Mouse (Mus musculus): Measurements from ENCODE around the gene Gls. TPM values are rescaled to one million over a fixed set of nuclear protein-coding genes. Genes with fewer than 3 reads are reported as not detected.
A peak's percentile ranks its signal among the peaks of the same experiment; 100 is the strongest.

Gene Gls
- polyA plus RNA-seq, 1 experiment from 2014 or later = 21.4 TPM

DNA sequence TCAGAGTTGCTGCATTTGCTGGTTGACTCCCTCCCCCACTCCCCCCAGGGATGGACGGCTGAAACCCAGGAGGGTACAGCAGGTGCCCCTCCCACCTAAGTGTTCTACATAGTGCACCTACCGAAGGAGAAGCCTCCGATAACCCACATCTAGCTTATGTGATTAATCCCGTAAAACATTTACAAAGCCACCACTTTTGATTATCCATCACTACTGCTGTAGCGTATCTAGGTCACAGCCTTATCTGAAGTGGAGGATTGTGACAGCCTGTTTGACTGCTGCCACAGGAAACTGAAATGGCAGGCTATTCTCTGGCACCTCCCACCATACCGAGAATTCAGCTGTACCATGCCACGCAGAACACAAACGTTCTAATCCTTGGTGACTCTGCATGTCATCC is 61.8 kb downstream of the Gls start:
- WGBS = 74% methylated on average over 8 of the region's 8 CpGs
- no peaks in the 10 kb centered on the region for H3K27me3 ChIP-seq
- H3K27ac ChIP-seq = no peak overlapping the region

DNA sequence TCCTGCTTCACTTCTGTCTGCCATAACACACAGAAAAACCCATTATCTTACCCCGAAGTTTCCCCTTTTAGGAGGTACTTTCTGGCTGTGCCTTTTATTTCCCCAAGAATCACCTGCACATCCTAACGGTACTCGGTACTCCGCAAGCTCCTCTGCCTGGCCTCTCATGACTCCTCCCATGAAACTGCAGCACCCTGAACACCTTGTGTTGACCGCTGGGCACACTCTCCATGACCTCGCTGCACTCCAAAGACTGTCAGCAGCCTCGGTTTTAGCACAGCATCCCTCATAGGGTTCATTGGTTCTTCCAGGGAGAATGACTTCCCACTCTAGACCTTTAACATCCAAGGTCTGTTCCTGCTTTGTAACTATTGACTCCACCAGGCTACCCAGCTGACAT is 62.3 kb downstream of the Gls start:
- H3K4me1 ChIP-seq = peaks cover 4% of the 10 kb centered on the region; the same call in 1 of the 2 replicates
- H3K9me3 ChIP-seq = no peaks in the 10 kb centered on the region
- no peak for ATAC-seq (ENCODE audit: insufficient number of reproducible peaks, insufficient read depth, low FRiP score, low TSS enrichment, low read depth)
- no peak overlapping the region for H3K27ac ChIP-seq
- no peak overlapping the region for H3K4me2 ChIP-seq
- H3K27me3 ChIP-seq = no peaks in the 10 kb centered on the region
- no peaks in the 10 kb centered on the region for H3K36me3 ChIP-seq
- no peak overlapping the region for H3K9ac ChIP-seq
- no peak overlapping the region for H3K4me3 ChIP-seq
- 76% methylated on average over 7 of the region's 7 CpGs for WGBS

More for the DNA sequence above, 61.8 kb downstream of the Gls start:
- no peaks in the 10 kb centered on the region for H3K36me3 ChIP-seq
- peaks cover 4% of the 10 kb centered on the region; the same call in 1 of the 2 replicates for H3K4me1 ChIP-seq
- H3K9ac ChIP-seq = no peak overlapping the region
- H3K4me2 ChIP-seq = no peak overlapping the region
- no peaks in the 10 kb centered on the region for H3K9me3 ChIP-seq
- no peak for ATAC-seq (ENCODE audit: insufficient number of reproducible peaks, insufficient read depth, low FRiP score, low TSS enrichment, low read depth)
- H3K4me3 ChIP-seq = no peak overlapping the region

DNA sequence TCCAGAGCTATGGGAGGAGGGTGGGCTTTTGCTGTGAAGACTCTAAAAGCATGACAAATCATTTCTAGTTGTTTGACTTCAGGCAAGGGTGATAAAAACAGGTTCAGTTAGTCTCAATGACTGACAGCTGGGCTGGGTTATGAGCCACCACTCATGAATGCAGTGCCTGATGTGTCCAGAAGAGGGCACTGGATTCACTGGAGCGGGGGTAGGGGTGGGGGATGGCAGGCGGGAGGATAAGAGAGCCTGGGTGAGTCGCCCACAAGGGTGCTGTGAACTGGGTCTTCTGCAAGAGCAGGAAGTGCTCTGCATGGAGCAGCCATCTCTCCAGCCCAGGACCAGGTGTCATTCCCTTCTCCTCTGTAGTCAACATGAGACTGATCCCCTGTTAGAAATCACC is 63.0 kb downstream of the Gls start:
- ATAC-seq (ENCODE audit: insufficient number of reproducible peaks, insufficient read depth, low FRiP score, low TSS enrichment, low read depth) = peak; percentile 56; the same call in 1 of the 2 replicates
- WGBS = 9% methylated on average over 3 of the region's 3 CpGs
- no peak overlapping the region for H3K4me2 ChIP-seq
- H3K27ac ChIP-seq = no peak overlapping the region
- no peak overlapping the region for H3K9ac ChIP-seq
- no peak overlapping the region for H3K4me3 ChIP-seq
- H3K36me3 ChIP-seq = no peaks in the 10 kb centered on the region
- H3K9me3 ChIP-seq = no peaks in the 10 kb centered on the region
- H3K4me1 ChIP-seq = peaks cover 4% of the 10 kb centered on the region; the same call in 1 of the 2 replicates
- no peaks in the 10 kb centered on the region for H3K27me3 ChIP-seq

DNA sequence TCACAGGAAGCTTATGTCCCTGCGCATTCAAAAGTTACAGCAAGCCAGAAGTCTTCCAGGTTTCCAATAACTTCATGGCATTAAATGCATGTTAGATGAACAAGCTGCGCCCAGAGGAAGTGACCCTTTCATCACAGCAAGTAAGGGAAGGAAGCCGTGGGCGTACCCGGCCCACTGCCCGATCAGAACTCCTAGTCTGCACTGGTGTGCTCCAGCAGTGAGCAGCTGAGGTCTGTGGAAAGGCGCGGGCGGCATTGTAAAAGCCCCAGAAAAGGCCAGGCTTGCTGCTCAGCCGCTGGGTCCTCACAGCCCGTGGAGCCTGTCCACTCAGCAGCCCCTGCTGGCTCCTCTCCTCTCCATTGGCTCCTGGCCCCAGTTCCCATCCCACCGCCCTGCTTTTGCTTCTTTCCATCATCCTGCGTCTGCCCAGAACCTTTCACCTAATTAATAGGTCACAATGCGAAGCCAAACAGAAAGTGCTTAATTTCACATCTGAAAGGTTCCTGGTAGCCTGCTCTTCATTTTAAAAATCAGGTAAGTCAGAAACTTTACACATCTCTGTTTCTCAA is 66.3 kb downstream of the Gls start:
- H3K9ac ChIP-seq = no peak overlapping the region
- H3K27me3 ChIP-seq = no peaks in the 10 kb centered on the region
- H3K27ac ChIP-seq = peak overlapping the region; percentile 28; the same call in 1 of the 2 replicates
- no peak for ATAC-seq (ENCODE audit: insufficient number of reproducible peaks, insufficient read depth, low FRiP score, low TSS enrichment, low read depth)
- 73% methylated on average over 14 of the region's 14 CpGs for WGBS
- no peak overlapping the region for H3K4me3 ChIP-seq
- H3K9me3 ChIP-seq = no peaks in the 10 kb centered on the region
- H3K4me1 ChIP-seq = peaks cover 8% of the 10 kb centered on the region; the same call in 1 of the 2 replicates
- H3K4me2 ChIP-seq = no peak overlapping the region
- H3K36me3 ChIP-seq = no peaks in the 10 kb centered on the region

DNA sequence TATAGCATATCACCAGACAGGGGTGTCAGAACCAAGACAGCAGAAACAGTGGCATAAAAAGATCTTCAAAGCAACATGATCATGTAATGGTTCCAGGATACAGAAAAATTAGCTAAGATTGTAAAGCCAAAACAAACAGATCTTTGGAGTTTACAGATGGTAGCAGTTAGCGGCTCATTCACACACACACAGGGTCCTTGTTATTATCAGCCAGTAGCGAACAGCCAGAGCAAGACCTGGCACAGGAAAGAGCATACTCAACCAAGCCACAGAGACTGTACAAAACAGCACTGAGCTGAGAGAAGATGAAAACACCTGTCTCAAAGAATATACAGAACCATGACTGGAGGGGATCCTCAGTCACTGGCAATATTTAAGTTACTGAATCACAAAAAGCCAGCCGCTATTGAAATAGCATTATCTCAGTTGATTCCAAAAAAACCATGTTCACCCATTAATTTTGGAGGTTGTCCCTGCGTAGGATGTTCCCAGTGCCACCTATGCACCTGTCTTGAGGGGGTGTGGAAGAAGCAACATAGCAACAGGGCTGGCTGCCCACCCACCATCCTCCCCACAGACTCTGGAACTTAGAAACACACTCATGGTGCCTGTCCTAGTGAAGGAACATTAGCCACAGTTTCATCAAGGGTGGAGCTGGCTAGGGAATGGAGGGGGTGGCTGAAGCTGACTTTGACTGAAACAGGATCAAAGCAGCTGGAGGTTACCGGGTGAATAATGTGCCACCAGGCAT is 69.2 kb downstream of the Gls start:
- Histone ChIP-seq H3K4me1 (peaks cover 8% of the 10 kb centered on the region; the same call in 1 of the 2 replicates), H3K9me3 (no peaks in the 10 kb centered on the region), H3K4me3 (no peak overlapping the region), H3K4me2 (no peak overlapping the region), H3K9ac (no peak overlapping the region), H3K36me3 (peaks cover 3% of the 10 kb centered on the region; the same call in 1 of the 2 replicates), H3K27me3 (no peaks in the 10 kb centered on the region), H3K27ac (no peak overlapping the region)
- 81% methylated on average over 5 of the region's 5 CpGs for WGBS
- no peak for ATAC-seq (ENCODE audit: insufficient number of reproducible peaks, insufficient read depth, low FRiP score, low TSS enrichment, low read depth)

DNA sequence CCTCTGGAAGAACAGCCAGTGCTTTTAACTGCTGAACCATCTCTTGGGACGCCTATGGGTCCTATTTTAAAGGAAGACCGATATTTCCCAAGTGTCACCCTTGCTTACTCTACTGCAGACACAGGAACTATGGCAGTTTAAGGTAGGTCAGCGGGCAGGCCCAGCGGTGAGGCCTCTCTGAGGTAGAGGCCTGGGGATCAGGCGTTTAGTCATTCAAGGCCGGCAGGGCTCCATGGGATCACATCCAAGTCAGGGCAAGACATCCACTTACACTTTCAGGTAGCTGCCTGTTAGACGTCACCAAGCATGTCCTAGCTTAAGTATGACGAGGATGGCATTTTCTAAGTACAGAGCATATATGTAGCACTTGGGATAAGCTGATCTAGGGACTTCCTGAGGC is 71.9 kb downstream of the Gls start:
- no peak overlapping the region for H3K9ac ChIP-seq
- H3K27ac ChIP-seq = no peak overlapping the region
- WGBS = 83% methylated on average over 8 of the region's 8 CpGs
- H3K9me3 ChIP-seq = no peaks in the 10 kb centered on the region
- peaks cover 17% of the 10 kb centered on the region for H3K36me3 ChIP-seq
- no peak for ATAC-seq (ENCODE audit: insufficient number of reproducible peaks, insufficient read depth, low FRiP score, low TSS enrichment, low read depth)
- no peaks in the 10 kb centered on the region for H3K27me3 ChIP-seq
- no peak overlapping the region for H3K4me2 ChIP-seq
- H3K4me1 ChIP-seq = peaks cover 3% of the 10 kb centered on the region; the same call in 1 of the 2 replicates
- H3K4me3 ChIP-seq = no peak overlapping the region

DNA sequence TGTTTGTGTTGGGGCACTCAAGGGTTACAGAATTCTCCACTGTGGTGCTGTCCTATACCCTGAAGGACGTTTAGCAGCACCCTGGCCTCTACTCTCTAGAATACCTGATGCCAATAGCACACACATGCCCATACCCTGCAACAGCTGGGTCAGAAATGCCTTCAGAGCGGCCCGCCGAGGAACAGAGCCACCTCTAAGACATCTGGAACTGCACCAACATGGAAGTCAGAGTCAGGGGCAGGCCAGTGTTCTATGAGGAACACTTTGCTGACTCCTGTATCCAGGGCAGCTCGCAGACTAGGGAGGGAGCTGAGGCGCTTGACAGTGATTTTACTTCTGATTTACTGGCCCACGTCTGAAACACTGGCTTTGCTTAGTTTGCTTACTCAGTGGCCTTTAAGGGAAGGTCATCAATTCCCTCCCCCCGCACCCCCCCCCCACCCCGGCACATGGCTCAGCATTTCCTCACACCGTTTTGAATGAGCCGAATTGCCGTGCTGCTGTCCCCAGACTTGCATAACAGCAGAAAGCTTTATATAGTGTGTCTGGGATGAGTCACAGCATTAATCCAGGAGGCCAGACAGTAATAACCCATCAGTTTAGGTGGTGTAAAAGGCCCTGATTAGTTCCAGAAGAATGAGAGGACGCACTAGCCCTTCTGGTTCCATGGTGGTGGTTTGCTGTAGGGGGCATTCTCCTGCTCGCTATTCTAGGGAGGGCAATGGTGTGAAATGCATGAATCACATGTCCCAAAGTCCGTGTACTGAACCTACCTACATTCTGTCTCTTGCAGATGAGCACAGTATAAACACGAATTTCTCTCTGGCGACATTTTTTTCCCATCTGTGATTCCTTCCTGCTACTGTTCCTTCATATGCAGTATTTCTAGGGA is 74.3 kb downstream of the Gls start:
- Histone ChIP-seq H3K9me3 (no peaks in the 10 kb centered on the region), H3K27me3 (no peaks in the 10 kb centered on the region), H3K36me3 (peaks cover 19% of the 10 kb centered on the region), H3K4me2 (no peak overlapping the region), H3K4me1 (peaks cover 1% of the 10 kb centered on the region; the same call in 1 of the 2 replicates), H3K4me3 (no peak overlapping the region), H3K27ac (no peak overlapping the region), H3K9ac (no peak overlapping the region)
- WGBS = 76% methylated on average over 17 of the region's 17 CpGs
- ATAC-seq (ENCODE audit: insufficient number of reproducible peaks, insufficient read depth, low FRiP score, low TSS enrichment, low read depth) = no peak

DNA sequence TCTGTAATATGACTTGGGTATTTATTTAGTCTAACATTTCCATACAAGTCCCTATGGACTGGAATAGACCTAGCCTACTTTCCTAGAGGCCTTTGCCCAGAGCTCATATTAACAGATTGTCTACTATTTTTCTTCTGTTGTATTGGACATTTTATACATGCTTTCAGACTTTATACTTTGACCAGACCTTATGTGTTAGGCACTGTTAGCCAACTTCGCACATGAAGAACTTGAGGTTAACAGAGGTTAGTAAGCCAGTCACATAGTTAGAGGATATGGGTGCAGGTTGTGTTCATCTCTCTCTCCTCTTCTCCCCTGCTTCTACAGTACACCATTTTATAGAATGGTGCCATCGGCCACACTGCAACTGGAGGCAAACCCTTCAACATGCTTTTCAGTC is 75.0 kb downstream of the Gls start:
- no peaks in the 10 kb centered on the region for H3K27me3 ChIP-seq
- H3K9ac ChIP-seq = no peak overlapping the region
- 96% methylated on average over 2 of the region's 2 CpGs for WGBS
- H3K36me3 ChIP-seq = peaks cover 19% of the 10 kb centered on the region
- no peaks in the 10 kb centered on the region for H3K9me3 ChIP-seq
- no peak for ATAC-seq (ENCODE audit: insufficient number of reproducible peaks, insufficient read depth, low FRiP score, low TSS enrichment, low read depth)
- H3K4me3 ChIP-seq = no peak overlapping the region
- H3K4me1 ChIP-seq = 0 out of 2 replicates have a peak, but pooled peaks cover 2% of the 10 kb centered on the region
- H3K4me2 ChIP-seq = no peak overlapping the region
- no peak overlapping the region for H3K27ac ChIP-seq

DNA sequence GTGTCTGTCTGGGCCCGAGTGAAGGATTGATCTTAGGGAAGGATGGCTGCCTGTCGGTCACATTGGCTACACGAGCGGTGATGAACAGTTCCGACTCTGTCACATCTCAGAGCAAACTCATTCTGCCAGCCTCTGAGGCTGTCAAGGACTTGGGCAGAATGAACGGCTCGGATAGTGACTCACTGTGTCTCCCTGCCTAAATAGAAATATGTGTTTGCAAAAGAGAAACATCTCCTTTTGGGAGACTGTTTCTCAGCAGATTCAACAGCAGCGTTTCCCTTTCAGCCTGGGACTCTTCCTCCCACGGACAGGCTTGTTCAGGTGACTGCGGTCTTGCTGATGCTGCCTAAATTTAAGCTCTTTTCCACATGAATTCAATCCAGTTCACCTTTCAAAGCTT is 76.7 kb downstream of the Gls start:
- Histone ChIP-seq H3K4me2 (no peak overlapping the region), H3K4me1 (0 out of 2 replicates have a peak, but pooled peaks cover 3% of the 10 kb centered on the region), H3K9me3 (no peaks in the 10 kb centered on the region), H3K4me3 (no peak overlapping the region), H3K27ac (no peak overlapping the region), H3K36me3 (peaks cover 28% of the 10 kb centered on the region), H3K27me3 (peaks cover 3% of the 10 kb centered on the region; the same call in 1 of the 2 replicates), H3K9ac (no peak overlapping the region)
- ATAC-seq (ENCODE audit: insufficient number of reproducible peaks, insufficient read depth, low FRiP score, low TSS enrichment, low read depth) = no peak
- 85% methylated on average over 10 of the region's 10 CpGs for WGBS

DNA sequence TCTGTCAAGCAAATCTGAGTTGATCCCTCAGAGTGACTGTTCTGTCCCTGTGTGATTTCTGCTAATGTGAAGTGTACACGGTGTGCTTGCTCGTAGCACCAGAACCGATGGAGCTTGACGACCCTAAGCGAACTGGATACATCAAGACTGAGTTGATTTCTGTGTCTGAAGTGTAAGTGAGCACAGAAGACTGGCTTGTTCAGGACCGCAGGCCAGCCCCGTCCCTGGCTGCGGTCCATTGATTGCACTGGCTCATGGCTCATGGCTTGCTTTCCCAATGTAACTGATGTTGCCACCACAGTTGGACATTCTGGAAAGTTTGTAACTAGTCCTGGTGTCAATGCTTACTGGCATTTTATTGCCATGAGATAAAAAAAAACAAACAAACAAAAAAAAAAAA is 78.1 kb downstream of the Gls start:
- Histone ChIP-seq H3K36me3 (peaks cover 28% of the 10 kb centered on the region), H3K4me1 (peaks cover 14% of the 10 kb centered on the region), H3K9ac (no peak overlapping the region), H3K27me3 (peaks cover 3% of the 10 kb centered on the region; the same call in 1 of the 2 replicates), H3K27ac (no peak overlapping the region), H3K4me2 (no peak overlapping the region), H3K9me3 (no peaks in the 10 kb centered on the region), H3K4me3 (no peak overlapping the region)
- 89% methylated on average over 8 of the region's 8 CpGs for WGBS
- no peak for ATAC-seq (ENCODE audit: insufficient number of reproducible peaks, insufficient read depth, low FRiP score, low TSS enrichment, low read depth)

DNA sequence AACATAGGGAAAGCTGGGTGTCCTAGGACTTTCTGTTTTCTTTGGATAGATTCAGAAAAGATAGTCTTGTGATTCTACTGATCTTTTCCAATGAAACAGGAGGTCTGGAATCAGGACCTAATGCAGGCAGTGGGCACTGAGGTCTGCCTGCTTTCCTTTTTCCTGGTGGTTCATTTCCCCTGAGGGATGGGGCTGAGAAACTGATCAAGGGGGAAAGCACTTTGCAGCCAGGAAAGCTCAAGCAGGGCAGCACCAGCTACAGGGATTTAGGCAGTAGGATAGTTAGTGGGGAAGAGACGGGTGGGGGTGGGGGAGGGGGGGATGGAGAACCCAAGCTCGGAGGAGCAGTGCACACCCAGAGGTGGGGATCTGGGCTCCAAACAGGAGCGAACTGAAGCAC is 80.1 kb downstream of the Gls start:
- H3K9me3 ChIP-seq = no peaks in the 10 kb centered on the region
- H3K9ac ChIP-seq = no peak overlapping the region
- H3K4me1 ChIP-seq = peaks cover 24% of the 10 kb centered on the region
- no peak overlapping the region for H3K4me2 ChIP-seq
- peaks cover 3% of the 10 kb centered on the region; the same call in 1 of the 2 replicates for H3K27me3 ChIP-seq
- no peak for ATAC-seq (ENCODE audit: insufficient number of reproducible peaks, insufficient read depth, low FRiP score, low TSS enrichment, low read depth)
- H3K27ac ChIP-seq = no peak overlapping the region
- WGBS = 34% methylated on average over 3 of the region's 3 CpGs
- H3K36me3 ChIP-seq = peaks cover 20% of the 10 kb centered on the region
- H3K4me3 ChIP-seq = no peak overlapping the region

Measured in embryonic facial prominence, embryonic 13.5 days (tissue).